Mouse (Mus musculus) kidney, adult 8-10 months (tissue): ENCODE data around the gene Atp8b2.

ENCODE experiments used
- DNase-seq, 2 experiments: peaks; one replicate each; pipeline ENCODE4 v3.0.0; 2022

The Atp8b2 gene

DNA sequence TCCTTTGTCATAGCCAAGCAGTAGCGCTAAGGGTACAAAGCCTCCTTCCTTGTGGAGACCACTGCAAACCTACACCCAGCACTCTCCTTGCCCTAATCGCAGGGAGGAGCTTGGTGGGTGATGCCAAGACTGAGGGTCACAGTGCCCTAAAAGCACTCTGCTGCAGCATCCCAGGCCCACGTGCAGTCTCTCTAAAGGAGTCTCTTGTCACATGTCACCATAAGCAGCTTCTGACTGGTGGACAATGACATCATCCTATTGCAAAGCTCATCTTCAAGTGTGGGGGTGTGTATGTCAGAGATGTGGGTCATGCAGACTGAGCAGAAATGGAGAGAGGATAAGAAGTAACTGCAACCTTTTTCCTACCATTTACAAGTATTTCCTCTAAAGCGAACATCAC, 3.9 kb downstream of the Atp8b2 start:
- DNase-seq = no peak

DNA sequence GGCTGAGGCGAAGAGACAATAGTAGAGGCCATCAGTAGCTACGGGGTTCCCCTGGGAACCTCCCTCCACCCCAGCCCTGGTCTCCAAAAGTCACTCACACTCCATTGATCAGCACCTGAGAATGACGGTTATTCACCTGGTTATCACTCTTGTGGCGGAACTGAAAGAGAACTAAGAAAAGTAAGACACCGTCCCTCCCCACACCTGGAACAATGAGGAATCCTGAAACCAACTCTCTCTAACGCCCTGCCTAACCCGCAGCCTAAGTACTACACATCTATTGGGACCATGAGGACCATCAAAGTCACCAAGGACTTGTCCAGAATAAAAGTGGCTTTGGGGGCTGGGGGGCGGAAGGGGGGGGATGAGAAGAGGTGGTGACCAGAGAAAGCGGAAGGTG, 5.4 kb downstream of the Atp8b2 start:
- DNase-seq = no peak

DNA sequence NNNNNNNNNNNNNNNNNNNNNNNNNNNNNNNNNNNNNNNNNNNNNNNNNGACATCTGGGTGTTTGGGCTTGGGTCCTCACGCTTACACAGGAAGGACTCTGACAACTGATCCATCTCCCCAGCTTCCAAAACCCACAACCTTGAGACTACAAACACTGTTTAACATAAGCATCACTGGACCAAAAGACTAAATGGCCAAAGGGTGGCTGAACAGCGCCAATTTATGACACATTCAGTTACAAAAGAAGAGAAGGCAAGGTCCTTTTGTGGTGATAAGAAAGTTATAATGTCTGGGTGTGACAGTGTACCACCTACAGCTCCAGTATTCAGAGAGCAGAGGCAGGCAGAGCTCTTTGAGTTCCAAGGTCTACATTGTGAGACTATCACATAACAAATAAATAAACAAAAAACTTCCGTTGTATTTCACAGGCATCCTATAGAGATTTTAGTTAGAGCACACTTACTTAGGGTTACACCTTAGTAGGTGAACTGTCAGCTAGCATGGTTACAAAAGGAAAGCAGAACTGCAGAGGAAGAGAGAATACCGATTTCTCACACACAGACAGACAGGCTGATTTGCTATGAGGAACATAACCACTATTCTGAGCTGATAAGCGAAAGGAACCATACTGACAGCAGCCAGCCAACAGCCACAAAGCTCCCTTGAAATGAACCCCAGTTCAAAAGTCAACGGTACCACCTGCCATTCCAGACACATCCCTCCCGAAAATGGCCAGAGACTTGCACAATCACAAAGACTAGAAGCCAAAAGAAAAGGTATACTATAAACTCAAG, 6.9 kb downstream of the Atp8b2 start:
- no peak for DNase-seq

DNA sequence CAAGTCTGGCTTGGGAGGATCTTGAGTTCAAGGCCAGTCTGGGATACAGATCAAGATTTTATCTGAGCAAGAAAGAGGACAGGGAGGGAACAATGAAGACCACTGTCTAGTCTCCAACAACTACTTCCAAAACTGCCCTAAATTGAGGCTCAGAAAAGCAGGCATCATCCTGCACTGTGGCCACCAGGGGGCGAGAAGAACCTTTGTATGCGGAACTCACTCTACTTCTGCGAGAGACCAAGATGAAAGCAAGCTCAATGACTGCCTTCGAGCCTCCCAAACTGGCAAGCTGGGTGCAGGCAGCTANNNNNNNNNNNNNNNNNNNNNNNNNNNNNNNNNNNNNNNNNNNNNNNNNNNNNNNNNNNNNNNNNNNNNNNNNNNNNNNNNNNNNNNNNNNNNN, 9.9 kb downstream of the Atp8b2 start:
- DNase-seq = peak; percentile 58 to 79

DNA sequence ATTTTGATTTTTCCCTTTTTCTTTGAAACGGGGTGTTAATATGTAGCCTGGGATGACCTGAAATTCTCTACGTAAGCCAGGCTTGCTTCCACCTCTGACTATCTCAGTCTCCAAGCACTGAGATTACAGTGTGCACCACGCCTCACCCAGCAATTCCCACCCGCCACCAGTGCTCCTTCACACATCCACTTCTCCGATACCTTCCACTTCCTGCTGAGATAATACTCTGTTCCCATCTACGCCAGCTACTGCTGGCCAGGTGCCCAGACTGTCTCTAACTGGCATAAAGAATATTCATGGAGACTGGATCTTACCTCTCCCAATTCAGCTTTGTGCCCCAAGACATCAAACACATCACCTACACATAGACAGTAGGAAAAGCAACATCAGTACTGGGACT, 14.7 kb downstream of the Atp8b2 start:
- DNase-seq = no peak

DNA sequence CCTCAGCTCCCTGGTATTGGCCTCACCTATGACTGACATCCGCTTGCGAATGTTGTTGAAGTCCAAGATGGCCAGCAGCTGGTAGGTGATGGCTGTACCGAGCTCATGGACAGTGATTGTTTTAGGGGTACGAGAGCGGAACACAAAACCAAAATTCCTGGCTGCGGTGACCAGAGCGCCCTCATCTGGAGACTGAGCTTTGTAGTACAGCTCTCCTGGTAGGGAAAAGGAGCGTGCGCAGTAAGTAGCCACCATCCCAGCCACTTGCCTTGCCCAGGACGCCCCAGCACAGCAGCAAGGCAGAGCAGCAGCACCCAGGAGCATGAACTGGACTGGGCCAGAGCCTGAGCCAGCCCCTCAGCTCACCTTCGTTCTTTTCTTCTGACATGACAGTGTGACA, 15.3 kb downstream of the Atp8b2 start:
- no peak for DNase-seq

DNA sequence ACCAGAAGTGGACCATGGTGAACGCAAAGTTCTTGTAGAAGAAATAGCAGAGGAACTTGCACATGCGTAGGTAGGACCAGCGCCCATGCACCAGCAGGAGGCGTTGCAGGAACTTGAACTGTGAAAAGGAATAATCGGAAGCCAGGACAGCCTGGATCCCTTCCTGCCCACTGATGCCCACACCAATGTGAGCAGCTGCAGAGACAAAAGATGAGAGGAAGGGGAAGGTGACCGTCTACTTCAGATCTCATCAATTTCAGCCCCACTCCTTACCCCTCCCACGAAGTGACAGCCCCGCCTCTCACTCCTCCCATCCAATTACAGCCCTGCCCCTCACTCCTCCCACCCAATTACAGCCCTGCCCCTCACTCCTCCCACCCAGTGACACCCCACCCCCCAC, 18.3 kb downstream of the Atp8b2 start:
- no peak for DNase-seq

DNA sequence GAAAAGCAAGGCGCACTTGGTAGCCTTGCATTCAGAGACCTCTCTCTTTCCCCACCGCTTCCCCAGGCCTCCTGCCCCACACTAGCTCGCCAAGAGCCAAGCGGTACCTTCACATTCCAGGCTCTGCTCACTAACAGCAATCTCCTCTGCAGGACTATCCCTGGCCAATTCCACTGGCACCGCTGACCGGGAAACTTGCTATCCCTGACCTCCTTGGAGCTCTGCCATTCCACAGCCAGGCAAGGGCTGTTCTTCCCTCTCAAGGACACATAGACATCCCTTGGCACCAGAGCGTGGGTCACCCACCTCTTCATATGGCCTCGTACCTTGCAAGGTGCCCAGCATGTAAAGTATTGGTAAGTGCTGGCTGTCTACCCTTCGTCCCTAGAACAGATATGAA, 20.4 kb downstream of the Atp8b2 start:
- DNase-seq = no peak

DNA sequence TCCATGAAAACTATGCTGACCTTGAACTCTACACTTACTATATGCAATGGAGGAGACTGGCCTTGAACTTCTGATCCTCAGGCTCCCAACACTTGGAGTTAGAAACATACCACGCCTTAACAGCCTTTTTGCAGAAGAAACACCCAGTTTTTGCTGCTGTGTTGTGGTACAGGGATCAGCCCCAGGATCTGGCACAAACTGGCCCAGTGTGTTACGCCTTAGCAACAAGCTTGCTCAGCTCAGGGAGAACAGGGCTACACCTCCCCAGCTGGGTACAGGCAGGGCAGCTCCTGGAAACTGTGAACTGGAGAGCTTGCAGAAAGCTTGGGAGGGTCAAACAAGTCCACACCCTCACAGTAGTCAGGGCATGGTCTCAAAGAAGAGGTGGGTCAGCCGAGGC, 26.8 kb downstream of the Atp8b2 start:
- no peak for DNase-seq

DNA sequence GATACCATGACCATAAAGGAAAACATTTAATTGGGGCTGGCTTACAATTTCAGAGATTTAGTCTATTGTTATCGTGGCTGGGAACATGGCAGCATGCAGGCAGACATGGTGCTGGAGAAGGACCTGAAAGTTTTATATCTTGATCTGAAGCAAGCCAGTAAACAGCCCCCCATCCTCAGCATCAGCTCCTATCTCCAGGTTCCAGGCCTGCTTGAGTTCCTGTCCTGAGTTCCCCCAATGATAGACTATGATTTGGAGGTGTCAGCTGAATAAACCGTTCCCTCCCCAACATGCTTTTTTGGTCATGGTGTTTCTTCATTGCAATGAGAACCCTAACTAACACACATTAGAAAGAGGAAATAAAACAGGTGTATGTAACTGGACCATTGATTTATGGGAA, 30.4 kb downstream of the Atp8b2 start:
- no peak for DNase-seq

DNA sequence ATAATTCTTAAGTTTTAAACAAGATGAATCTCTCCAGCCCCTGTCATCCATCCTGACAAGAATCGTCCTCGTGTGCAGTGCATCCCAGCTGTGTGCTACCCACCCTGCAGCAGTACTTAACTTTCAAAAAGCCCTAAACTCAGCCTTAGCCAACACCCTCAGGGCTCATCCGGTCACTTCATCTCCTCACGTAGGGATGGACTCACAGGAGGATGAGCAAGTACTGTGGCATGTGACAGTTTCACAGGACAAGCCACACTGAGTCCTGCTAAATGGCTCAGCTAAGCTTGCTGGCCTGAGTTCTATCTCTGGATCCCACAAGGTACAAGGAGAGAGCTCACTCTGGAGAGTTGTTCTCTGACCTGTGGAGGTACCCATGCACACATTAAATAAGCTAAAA, 34.4 kb downstream of the Atp8b2 start:
- no peak for DNase-seq

DNA sequence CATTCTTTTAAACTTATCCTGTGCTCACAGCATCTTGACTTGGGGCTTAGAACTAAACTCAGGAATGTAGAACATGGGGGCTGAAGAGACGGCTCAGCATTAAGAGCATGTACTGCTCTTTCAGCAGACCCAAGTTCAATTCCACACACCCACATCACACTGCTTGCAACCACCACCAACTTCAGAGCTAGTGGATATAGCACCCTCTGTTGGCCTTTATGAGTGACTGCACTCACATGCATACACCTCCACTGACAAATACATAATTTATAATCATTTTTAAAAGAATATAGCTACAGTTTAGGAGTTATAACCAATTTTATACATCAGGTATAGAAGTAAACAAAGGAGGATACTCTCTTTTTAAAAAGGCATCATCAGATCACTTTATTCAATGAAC, 36.9 kb downstream of the Atp8b2 start:
- DNase-seq = no peak

DNA sequence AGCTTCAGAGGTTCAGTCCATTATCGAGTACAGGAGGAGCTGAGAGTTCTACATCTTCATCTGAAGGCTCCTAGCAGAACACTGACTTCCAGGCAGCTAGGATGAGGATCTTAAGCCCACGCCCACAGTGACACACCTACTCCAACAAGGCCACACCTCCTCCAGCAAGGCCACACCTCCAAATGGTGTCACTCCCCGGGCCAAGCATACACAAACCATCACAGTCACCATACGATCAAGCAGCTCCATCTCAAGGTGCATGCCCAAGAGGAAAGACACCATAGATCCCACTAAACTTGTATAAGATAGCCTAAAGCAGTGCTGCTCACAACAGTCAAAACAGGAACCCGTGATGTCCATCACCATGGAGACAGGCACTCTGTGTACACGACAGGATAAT, 42.6 kb downstream of the Atp8b2 start:
- no peak for DNase-seq

DNA sequence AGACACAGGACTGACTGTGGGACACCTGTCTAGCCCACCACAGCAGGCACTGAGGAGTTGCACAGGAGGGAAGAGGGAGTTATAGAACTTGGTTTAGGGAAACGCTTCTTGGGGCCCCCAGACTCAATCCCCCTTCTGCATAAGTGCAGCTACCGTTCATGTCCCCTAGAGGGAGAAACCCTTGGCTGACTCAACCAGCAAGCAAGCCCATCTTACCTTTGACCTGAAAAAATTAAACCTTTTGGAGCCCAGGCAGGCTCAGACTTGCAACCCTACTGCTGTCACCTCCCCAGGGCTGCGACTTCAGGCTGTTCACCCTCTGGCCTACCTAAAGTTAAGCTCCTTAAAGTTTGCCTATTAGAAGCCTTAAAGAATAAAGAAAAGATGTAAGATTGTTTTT, 45.9 kb downstream of the Atp8b2 start:
- DNase-seq = no peak

DNA sequence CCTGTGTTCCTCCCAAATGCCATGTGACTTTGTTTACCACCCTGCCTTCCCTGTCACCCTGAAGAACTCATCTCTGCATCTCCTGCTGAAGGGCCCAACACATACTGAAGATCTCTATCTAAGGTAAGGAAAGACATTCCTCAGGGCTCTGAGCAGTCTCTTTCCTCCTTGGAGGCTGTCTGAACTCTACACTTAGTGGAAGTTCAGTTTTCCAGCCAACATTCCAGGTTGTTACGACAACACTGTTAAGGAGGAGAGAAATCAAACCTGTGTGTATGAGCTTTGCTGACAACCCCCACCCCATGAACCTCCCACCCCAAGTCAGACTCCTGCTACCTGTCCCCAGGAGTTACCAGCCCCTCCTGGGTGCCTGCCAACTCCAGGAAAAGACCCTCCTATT, 46.7 kb downstream of the Atp8b2 start:
- no peak for DNase-seq

DNA sequence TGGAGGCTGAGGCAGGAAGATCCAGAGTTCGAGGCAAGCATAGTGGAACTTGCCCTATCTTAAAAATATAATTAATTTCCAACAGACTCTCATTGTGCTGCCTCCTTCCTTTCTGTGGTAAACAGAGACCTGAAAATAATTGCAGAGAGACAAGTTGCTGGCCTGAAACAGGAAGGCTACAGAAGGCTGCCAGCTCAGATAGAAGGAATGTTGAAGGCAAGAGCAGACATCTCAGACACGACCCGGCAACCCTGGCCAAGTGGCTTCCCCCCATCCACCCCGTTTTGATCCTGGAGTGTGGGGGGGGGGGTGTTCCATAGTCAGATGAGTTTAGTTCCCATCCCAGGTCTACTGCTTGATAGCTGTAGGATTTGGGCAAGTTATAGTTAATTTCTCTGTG, 48.6 kb downstream of the Atp8b2 start:
- no peak for DNase-seq

DNA sequence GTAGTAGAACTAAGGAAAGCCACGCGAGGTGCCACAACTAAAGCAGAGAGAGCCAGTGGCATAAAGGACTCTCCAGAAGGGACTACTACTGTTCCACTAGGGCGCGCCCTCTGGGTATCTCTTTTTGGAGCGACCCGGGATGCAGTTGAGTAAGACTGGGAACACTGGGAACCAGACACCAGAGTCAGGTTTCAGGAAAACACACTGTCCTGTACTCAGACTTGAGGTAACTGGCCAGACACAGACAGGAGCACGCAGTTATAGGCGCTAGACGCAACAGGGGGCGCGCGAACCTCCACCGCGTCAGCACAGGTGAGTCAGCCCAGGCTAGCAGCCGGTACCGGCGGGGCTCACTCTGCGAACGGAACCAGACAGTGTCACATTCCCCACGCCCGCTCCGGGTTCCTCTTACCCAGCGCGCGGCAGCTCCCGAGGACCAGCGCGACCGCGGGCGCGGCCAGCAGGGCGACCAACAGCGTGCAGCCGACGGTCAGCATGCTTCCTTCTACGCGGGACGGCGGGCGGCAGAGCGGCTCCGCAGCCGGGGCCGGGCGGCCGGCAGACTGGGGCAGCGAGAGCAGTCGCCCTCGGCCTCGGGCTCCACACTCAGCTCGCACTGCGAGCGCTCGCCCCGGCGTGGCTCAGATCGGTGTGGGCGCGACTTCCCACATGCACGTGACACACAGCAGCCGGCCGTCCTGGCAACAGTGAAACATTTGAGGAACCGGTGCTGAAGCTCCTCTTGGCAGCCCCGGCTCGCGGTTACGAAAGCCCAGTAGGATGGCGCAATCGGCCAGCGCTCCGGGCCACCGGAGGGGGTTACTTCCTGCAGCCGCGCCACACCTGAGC, 50.5 kb downstream of the Atp8b2 start, which contains the start of gene Il6ra:
Gene Il6ra, minus strand, starts transcription at position 654 of the 849 bp plus-strand sequence.
- peak; percentile 80 to 82 for DNase-seq

DNA sequence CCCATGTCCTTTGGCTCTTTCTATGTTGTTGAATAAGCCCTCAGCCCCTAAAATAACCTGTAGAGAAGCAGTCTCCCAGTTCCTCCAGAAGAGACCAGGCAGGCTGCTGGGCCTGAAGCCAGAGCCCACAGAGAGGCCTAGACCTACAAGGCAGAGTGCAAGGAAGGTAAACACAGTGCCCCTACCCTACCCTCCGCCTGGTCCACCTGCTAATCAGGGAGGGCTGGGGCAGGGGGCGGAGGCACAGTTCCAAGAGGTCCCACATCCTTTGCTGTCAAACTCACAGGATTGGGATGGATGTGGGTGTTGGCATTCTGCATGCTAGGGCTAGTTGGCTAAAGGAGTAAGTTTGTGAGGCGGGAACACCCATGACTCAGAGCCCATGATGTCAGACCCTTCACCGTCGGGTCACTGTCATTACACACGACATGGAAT, 51.2 kb downstream of the Atp8b2 start:
- DNase-seq = peak in 1 of 2 experiments; percentile 6

DNA sequence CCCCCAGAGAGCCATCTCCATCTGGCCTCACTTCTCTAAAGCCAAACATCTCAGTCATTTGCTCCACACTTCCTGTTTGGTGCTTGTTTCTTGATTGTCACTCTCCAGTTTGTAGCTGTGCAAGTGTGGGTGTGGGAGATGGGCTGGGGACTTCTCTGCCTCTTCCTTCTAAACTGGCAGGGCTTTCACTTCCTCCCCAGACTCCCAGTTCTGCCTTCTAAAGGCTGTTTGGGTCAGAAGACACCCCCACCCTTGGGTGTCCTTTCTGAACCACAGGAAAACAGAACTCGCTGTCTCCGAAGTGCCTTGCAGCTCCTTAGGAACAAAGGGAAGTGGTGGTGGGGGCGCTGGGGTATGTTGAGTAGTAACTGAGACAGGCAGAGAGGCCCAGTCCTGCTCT, 52.1 kb downstream of the Atp8b2 start:
- DNase-seq = peak in 1 of 2 experiments; percentile 22

DNA sequence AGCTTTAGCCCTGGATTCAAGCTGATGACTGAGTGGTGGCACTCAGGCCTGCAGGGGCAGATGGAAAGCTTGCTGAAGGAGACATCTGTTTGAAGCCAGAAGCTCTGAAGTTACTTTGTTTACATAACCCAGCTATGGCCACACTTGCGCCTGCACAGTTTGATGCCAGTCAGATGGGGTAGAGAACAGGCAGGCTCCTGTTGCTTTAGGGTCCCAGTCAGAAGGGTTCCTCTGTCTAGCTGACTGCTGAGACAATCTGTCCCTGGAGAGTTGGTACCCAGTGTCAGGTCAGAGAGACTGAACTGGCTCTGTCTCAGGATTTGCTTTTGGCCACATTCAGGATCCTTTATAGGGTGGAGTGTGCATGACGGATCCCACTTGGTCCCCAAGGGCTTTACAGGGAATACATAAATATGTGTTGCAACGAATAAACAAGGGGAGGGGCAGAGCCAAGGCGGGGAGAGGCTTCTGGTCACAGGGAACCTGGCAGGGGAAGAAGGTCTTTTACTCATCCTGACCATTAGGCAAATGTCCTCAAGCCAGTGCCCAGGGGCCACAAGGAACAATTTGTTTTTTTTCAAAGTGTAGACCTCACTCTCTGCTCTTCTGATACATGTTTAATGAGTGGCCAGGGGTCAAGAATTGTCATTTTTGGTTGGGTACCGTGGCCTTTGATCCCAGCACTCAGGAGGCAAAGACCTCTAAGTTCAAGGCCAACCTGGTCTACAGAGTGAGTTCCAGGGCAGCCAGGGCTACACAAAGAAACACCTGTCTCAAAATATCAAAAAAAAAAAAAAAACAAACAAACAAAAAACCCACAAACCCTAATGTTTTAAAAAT, 53.4 kb downstream of the Atp8b2 start:
- no peak for DNase-seq

DNA sequence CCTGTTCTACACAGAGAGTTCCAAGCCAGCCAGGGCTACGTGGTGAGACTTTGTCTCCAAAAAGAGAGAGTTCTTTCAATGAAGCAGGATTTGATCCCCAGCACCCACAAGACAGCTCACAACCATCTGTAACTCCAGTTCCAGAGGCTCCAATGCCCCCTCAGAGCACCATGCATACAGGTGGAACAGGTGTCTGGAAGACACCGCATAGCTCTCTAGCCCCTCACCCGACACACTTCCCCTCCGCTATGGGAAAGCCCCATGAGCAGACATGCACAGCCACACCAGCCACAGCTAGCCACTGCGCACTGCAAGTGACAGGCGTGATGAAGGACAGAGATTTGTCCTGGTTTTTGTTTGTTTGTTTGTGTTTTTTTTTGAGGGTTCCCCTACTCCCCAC, 54.5 kb downstream of the Atp8b2 start:
- no peak for DNase-seq

DNA sequence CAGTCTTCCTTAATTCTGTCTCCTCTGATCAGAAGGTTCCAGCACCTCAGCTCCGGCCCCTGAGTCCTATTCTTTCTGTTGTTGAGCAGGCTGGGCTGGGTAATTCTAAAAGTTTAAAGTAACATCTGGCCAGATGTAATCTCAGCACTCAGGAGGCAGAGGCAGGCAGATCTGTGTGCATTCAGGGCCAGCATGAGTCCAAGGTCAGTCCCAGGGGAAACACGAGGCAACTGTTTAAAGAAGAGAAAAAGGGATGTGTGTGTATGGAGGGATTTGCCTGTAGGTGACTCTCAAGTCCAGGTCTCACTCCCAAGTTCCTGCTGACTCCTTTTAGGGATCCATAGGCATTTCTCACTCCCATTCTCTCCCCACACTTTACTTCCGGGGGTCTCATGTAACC, 55.5 kb downstream of the Atp8b2 start:
- DNase-seq = no peak

DNA sequence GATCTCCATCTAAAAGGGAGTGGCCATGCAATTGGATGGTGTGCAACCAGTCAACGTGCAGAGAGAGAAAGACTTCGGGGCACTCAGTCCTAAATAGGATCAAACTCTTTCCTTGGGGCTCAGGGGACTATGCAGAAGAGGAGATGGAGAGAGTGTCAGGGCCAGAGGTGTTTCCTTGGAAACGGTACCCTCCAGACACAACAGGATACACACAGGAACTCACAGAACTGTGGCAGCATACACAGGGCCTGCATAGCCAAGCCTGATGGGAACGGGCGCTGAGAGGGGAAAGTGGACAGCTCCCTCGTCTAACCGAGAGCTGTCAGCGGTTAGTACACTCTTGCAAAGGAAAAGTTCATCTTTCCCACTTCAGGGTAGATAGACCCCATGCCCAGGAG, 63.8 kb downstream of the Atp8b2 start:
- DNase-seq = no peak
